Comparison of ENCODE assay signal across 8 mouse cellular contexts in genomic region chr19:55206482-55207138, GRCm38 (mm10). TPM values are rescaled to one million over a fixed set of nuclear protein-coding genes. Genes with fewer than 3 reads are reported as not detected.
DNase-seq lines count a peak whose midpoint lies in the region; ATAC-seq lines count a peak whose summit lies in the region.

No protein-coding gene starts in this region.

- H3K36me3 ChIP-seq in heart, embryonic 12.5 days: no peaks in the 10 kb centered on the region
- H3K36me3 ChIP-seq in midbrain, embryonic 12.5 days: no peaks in the 10 kb centered on the region

- H3K27ac ChIP-seq in heart, embryonic 12.5 days (ENCODE audit: poor library complexity, severe bottlenecking): no peak overlapping the region
- no peak overlapping the region for H3K27ac ChIP-seq in midbrain, embryonic 12.5 days (replicated peaks)

- H3K4me1 ChIP-seq in heart, embryonic 12.5 days (replicated peaks): no peaks in the 10 kb centered on the region
- no peaks in the 10 kb centered on the region for H3K4me1 ChIP-seq in midbrain, embryonic 12.5 days

- H3K4me3 ChIP-seq in heart, embryonic 12.5 days: no peak overlapping the region
- no peak overlapping the region for H3K4me3 ChIP-seq in midbrain, embryonic 12.5 days

- H3K4me2 ChIP-seq in heart, embryonic 12.5 days: no peak overlapping the region
- H3K4me2 ChIP-seq in midbrain, embryonic 12.5 days (replicated peaks): no peak overlapping the region

- no peaks in the 10 kb centered on the region for H3K9me3 ChIP-seq in heart, embryonic 12.5 days (replicated peaks)
- H3K9me3 ChIP-seq in midbrain, embryonic 12.5 days: no peaks in the 10 kb centered on the region

- 34% methylated on average over 8 of the region's 8 CpGs for WGBS in heart, embryonic 12.5 days
- WGBS in midbrain, embryonic 12.5 days: 43% methylated on average over 8 of the region's 8 CpGs

- peaks cover 16% of the 10 kb centered on the region; the same call in 1 of the 2 replicates for H3K27me3 ChIP-seq in heart, embryonic 12.5 days (replicated peaks)
- H3K27me3 ChIP-seq in midbrain, embryonic 12.5 days: 0 out of 2 replicates have a peak, but pooled peaks cover 5% of the 10 kb centered on the region

- H3K9ac ChIP-seq in heart, embryonic 12.5 days: no peak overlapping the region
- H3K9ac ChIP-seq in midbrain, embryonic 12.5 days (replicated peaks): no peak overlapping the region

- intact Hi-C loops in left cerebral cortex, postnatal 25 days (cut with DNase I): loop anchor here (5.0 kb wide), 1 partner anchor 1164 kb away; the partner anchor contains the start of gene Adra2a

- ATAC-seq in heart, embryonic 12.5 days (ENCODE audit: insufficient number of reproducible peaks, low FRiP score): no peak
- ATAC-seq in frontal cortex, adult (ENCODE audit: low TSS enrichment): 0 out of 2 replicates have a peak, but pooled peaks have one; percentile 32
- ATAC-seq in midbrain, embryonic 12.5 days (ENCODE audit: low FRiP score, low read depth): peak; percentile 38; the same call in 1 of the 2 replicates

- peak; percentile 38 to 63 for DNase-seq in heart, adult 18-20 months
- peak; percentile 45 to 53 for DNase-seq in B cell, adult 2 months
- peak; percentile 80 for DNase-seq in brain, adult 2 months (ENCODE audit: low read depth, low spot score)
- DNase-seq in left cerebral cortex, postnatal 25 days (ENCODE audit: low spot score in 2 of 2): peak; percentile 65 to 76
- DNase-seq in testis, postnatal 10 days (ENCODE audit: low spot score): no peak

RNA-seq across cellular contexts. Expression of gene Tectb, which starts 26.1 kb away (rescaled TPM):
- total RNA-seq in heart, adult 18-20 months (2021): under 1 TPM in 1 of 2 experiments, not detected in 1; 0.41 TPM
- polyA plus RNA-seq in heart, embryonic 12.5 days (2016; fragmentation: Nextera tagmentation; extraction: Ambion mirVana): not detected in 2 replicates
- not detected for total RNA-seq in left cerebral cortex, postnatal 25 days (2021)
- polyA plus RNA-seq in midbrain, embryonic 12.5 days (2016; fragmentation: Nextera tagmentation; extraction: Ambion mirVana): 0.31 TPM in 2 replicates

RNA-seq across cellular contexts. Expression of gene Gucy2g, which starts 34.4 kb away (rescaled TPM):
- under 1 TPM in 1 of 2 experiments, not detected in 1; 0.10 TPM for total RNA-seq in heart, adult 18-20 months (2021)
- polyA plus RNA-seq in heart, embryonic 12.5 days (2016; fragmentation: Nextera tagmentation; extraction: Ambion mirVana): 0.04 TPM in 1 of 2 replicates, not detected in the other
- total RNA-seq in left cerebral cortex, postnatal 25 days (2021): 1 to 10 TPM; 2.8 to 3.2 TPM
- polyA plus RNA-seq in midbrain, embryonic 12.5 days (2016; fragmentation: Nextera tagmentation; extraction: Ambion mirVana): not detected in 2 replicates

RNA-seq across cellular contexts. Expression of gene Acsl5, which starts 45.1 kb away (rescaled TPM):
- 10 to 100 TPM; 11.7 to 33.6 TPM for total RNA-seq in heart, adult 18-20 months (2021)
- 40.7 and 44.0 TPM in 2 replicates for polyA plus RNA-seq in heart, embryonic 12.5 days (2016; fragmentation: Nextera tagmentation; extraction: Ambion mirVana)
- 10 to 100 TPM; 42.9 to 47.9 TPM for total RNA-seq in left cerebral cortex, postnatal 25 days (2021)
- polyA plus RNA-seq in midbrain, embryonic 12.5 days (2016; fragmentation: Nextera tagmentation; extraction: Ambion mirVana): 11.2 and 13.9 TPM in 2 replicates
